Mouse (Mus musculus): ENCODE results near the gene Stard10. TPM values are rescaled to one million over a fixed set of nuclear protein-coding genes. Genes with fewer than 3 reads are reported as not detected.

Gene Stard10
- total RNA-seq, 1 experiment from 2014 or later, result 14.3 TPM

- peak; percentile 24 for ATAC-seq (ENCODE audit: extremely low read depth, insufficient number of reproducible peaks, low FRiP score, poor library complexity, severe bottlenecking)
Observed at GRCm38 (mm10) chr7:101301361-101301880, 15.5 kb upstream of the Stard10 start.

GRCm38 (mm10) chr7:101301881-101302456 lies 14.9 kb upstream of the Stard10 start, which contains the start of gene Atg16l2:
Gene Atg16l2, minus strand, starts transcription at chr7:101302251.
- ATAC-seq (ENCODE audit: extremely low read depth, insufficient number of reproducible peaks, low FRiP score, poor library complexity, severe bottlenecking), result peak; percentile 87

GRCm38 (mm10) chr7:101302691-101303090 lies 14.2 kb upstream of the Stard10 start:
- no peak for ATAC-seq (ENCODE audit: extremely low read depth, insufficient number of reproducible peaks, low FRiP score, poor library complexity, severe bottlenecking)

- no peak for ATAC-seq (ENCODE audit: extremely low read depth, insufficient number of reproducible peaks, low FRiP score, poor library complexity, severe bottlenecking)
Observed at GRCm38 (mm10) chr7:101306841-101307240, 10.0 kb upstream of the Stard10 start.

GRCm38 (mm10) chr7:101309985-101310326 lies 6.9 kb upstream of the Stard10 start:
- no peak for ATAC-seq (ENCODE audit: extremely low read depth, insufficient number of reproducible peaks, low FRiP score, poor library complexity, severe bottlenecking)

GRCm38 (mm10) chr7:101310327-101311028 lies 6.4 kb upstream of the Stard10 start:
- ATAC-seq (ENCODE audit: extremely low read depth, insufficient number of reproducible peaks, low FRiP score, poor library complexity, severe bottlenecking), result peak; percentile 95

GRCm38 (mm10) chr7:101311061-101311460 lies 5.8 kb upstream of the Stard10 start:
- no peak for ATAC-seq (ENCODE audit: extremely low read depth, insufficient number of reproducible peaks, low FRiP score, poor library complexity, severe bottlenecking)

- no peak for ATAC-seq (ENCODE audit: extremely low read depth, insufficient number of reproducible peaks, low FRiP score, poor library complexity, severe bottlenecking)
Observed at GRCm38 (mm10) chr7:101313033-101313432, 3.9 kb upstream of the Stard10 start.

GRCm38 (mm10) chr7:101314396-101314795 lies 2.5 kb upstream of the Stard10 start:
- no peak for ATAC-seq (ENCODE audit: extremely low read depth, insufficient number of reproducible peaks, low FRiP score, poor library complexity, severe bottlenecking)

GRCm38 (mm10) chr7:101315699-101316098 lies 1.2 kb upstream of the Stard10 start:
- ATAC-seq (ENCODE audit: extremely low read depth, insufficient number of reproducible peaks, low FRiP score, poor library complexity, severe bottlenecking), result no peak

GRCm38 (mm10) chr7:101316591-101317001 lies 290 bp upstream of the Stard10 start:
- peak; percentile 40 for ATAC-seq (ENCODE audit: extremely low read depth, insufficient number of reproducible peaks, low FRiP score, poor library complexity, severe bottlenecking)

- ATAC-seq (ENCODE audit: extremely low read depth, insufficient number of reproducible peaks, low FRiP score, poor library complexity, severe bottlenecking), result no peak
Observed at GRCm38 (mm10) chr7:101318848-101319247, 2.0 kb downstream of the Stard10 start.

GRCm38 (mm10) chr7:101319796-101320195 lies 2.9 kb downstream of the Stard10 start:
- no peak for ATAC-seq (ENCODE audit: extremely low read depth, insufficient number of reproducible peaks, low FRiP score, poor library complexity, severe bottlenecking)

- ATAC-seq (ENCODE audit: extremely low read depth, insufficient number of reproducible peaks, low FRiP score, poor library complexity, severe bottlenecking), result no peak
Observed at GRCm38 (mm10) chr7:101320399-101321217, 3.7 kb downstream of the Stard10 start.

GRCm38 (mm10) chr7:101321218-101321827 lies 4.4 kb downstream of the Stard10 start:
- ATAC-seq (ENCODE audit: extremely low read depth, insufficient number of reproducible peaks, low FRiP score, poor library complexity, severe bottlenecking), result peak; percentile 7; the same call in 1 of the 2 replicates

- ATAC-seq (ENCODE audit: extremely low read depth, insufficient number of reproducible peaks, low FRiP score, poor library complexity, severe bottlenecking), result no peak
Observed at GRCm38 (mm10) chr7:101323141-101323594, 6.3 kb downstream of the Stard10 start.

- ATAC-seq (ENCODE audit: extremely low read depth, insufficient number of reproducible peaks, low FRiP score, poor library complexity, severe bottlenecking), result no peak
Observed at GRCm38 (mm10) chr7:101324142-101324962, 7.5 kb downstream of the Stard10 start.

GRCm38 (mm10) chr7:101326006-101326405 lies 9.1 kb downstream of the Stard10 start:
- ATAC-seq (ENCODE audit: extremely low read depth, insufficient number of reproducible peaks, low FRiP score, poor library complexity, severe bottlenecking), result no peak
